Mouse (Mus musculus): ENCODE measurements around the gene Apba3. TPM values are rescaled to one million over a fixed set of nuclear protein-coding genes. Genes with fewer than 3 reads are reported as not detected.

The Apba3 gene
- polyA plus RNA-seq, 1 experiment from 2014 or later = 36.9 TPM

- no peak overlapping the region for H3K9ac ChIP-seq
- ATAC-seq (ENCODE audit: low FRiP score) = no peak
Observed at GRCm38 (mm10) chr10:81234206-81234605, 32.6 kb upstream of the Apba3 start.

GRCm38 (mm10) chr10:81236471-81237268 lies 30.1 kb upstream of the Apba3 start:
- Histone ChIP-seq H3K4me3 (no peak overlapping the region), H3K27ac (no peak overlapping the region), H3K36me3 (no peaks in the 10 kb centered on the region), H3K27me3 (peaks cover 41% of the 10 kb centered on the region), H3K9ac (0 out of 2 replicates have a peak overlapping the region, but pooled peaks have one; percentile 23), H3K4me2 (replicated peaks) (no peak overlapping the region), H3K4me1 (peaks cover 26% of the 10 kb centered on the region), H3K9me3 (replicated peaks) (no peaks in the 10 kb centered on the region)
- WGBS = 86% methylated on average over 12 of the region's 12 CpGs
- no peak for ATAC-seq (ENCODE audit: low FRiP score)

More at GRCm38 (mm10) chr10:81234206-81234605, 32.6 kb upstream of the Apba3 start:
- Histone ChIP-seq H3K9me3 (replicated peaks) (no peaks in the 10 kb centered on the region), H3K27ac (no peak overlapping the region), H3K36me3 (no peaks in the 10 kb centered on the region), H3K4me3 (no peak overlapping the region), H3K4me2 (replicated peaks) (no peak overlapping the region; the same call in 1 of the 2 replicates), H3K27me3 (peaks cover 29% of the 10 kb centered on the region), H3K4me1 (peaks cover 31% of the 10 kb centered on the region)
- WGBS = 82% methylated on average over 6 of the region's 6 CpGs

- ATAC-seq (ENCODE audit: low FRiP score) = no peak
- no peak overlapping the region for H3K9ac ChIP-seq
- H3K27me3 ChIP-seq = peaks cover 59% of the 10 kb centered on the region
- H3K36me3 ChIP-seq = peaks cover 3% of the 10 kb centered on the region; the same call in 1 of the 2 replicates
- no peaks in the 10 kb centered on the region for H3K9me3 ChIP-seq (replicated peaks)
- peaks cover 22% of the 10 kb centered on the region for H3K4me1 ChIP-seq
- H3K27ac ChIP-seq = no peak overlapping the region
- H3K4me2 ChIP-seq (replicated peaks) = no peak overlapping the region
- H3K4me3 ChIP-seq = no peak overlapping the region
- 75% methylated on average over 2 of the region's 2 CpGs for WGBS
Observed at GRCm38 (mm10) chr10:81238618-81239017, 28.1 kb upstream of the Apba3 start.

- Histone ChIP-seq H3K27me3 (peaks cover 68% of the 10 kb centered on the region), H3K9me3 (replicated peaks) (no peaks in the 10 kb centered on the region), H3K4me1 (peaks cover 19% of the 10 kb centered on the region), H3K36me3 (peaks cover 3% of the 10 kb centered on the region; the same call in 1 of the 2 replicates), H3K9ac (no peak overlapping the region), H3K4me2 (replicated peaks) (no peak overlapping the region), H3K27ac (no peak overlapping the region), H3K4me3 (no peak overlapping the region)
- WGBS = 25% methylated on average over 13 of the region's 13 CpGs
- no peak for ATAC-seq (ENCODE audit: low FRiP score)
Observed at GRCm38 (mm10) chr10:81240876-81241275, 25.9 kb upstream of the Apba3 start.

- Histone ChIP-seq H3K9me3 (replicated peaks) (no peaks in the 10 kb centered on the region), H3K4me2 (replicated peaks) (no peak overlapping the region), H3K27me3 (peaks cover 73% of the 10 kb centered on the region), H3K36me3 (peaks cover 3% of the 10 kb centered on the region; the same call in 1 of the 2 replicates), H3K27ac (no peak overlapping the region), H3K4me1 (peaks cover 14% of the 10 kb centered on the region), H3K4me3 (no peak overlapping the region), H3K9ac (no peak overlapping the region)
- no peak for ATAC-seq (ENCODE audit: low FRiP score)
- 87% methylated on average over 16 of the region's 16 CpGs for WGBS
Observed at GRCm38 (mm10) chr10:81242021-81242420, 24.7 kb upstream of the Apba3 start.

GRCm38 (mm10) chr10:81244146-81244545 lies 22.6 kb upstream of the Apba3 start:
- Histone ChIP-seq H3K27ac (no peak overlapping the region), H3K36me3 (peaks cover 8% of the 10 kb centered on the region; the same call in 1 of the 2 replicates), H3K27me3 (peaks cover 64% of the 10 kb centered on the region), H3K4me3 (no peak overlapping the region), H3K9me3 (replicated peaks) (no peaks in the 10 kb centered on the region), H3K4me2 (replicated peaks) (peak overlapping the region; percentile 26; the same call in 1 of the 2 replicates), H3K9ac (no peak overlapping the region), H3K4me1 (peaks cover 11% of the 10 kb centered on the region)
- no peak; the same call in 1 of the 2 replicates for ATAC-seq (ENCODE audit: low FRiP score)
- 77% methylated on average over 4 of the region's 4 CpGs for WGBS

DNA sequence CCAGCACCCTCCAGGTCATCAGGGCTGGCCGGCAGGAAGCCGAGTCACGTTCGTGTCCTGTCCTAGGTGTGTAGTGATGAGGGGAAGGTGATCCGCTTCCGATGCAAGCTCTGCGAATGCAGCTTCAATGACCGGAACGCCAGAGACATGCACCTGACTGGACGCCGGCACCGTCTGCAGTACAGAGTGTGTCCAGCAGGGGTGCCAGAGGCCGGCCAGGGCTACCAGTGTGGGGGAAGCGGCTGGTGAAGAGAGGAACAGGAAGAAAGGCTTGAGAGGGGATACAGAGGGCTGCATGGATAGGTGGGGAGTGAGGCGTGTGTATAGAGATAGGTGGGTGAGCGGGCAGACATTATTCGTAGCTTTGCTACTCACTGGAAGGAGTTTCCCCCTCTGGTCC lies 22.2 kb upstream of the Apba3 start:
- Histone ChIP-seq H3K9me3 (replicated peaks) (no peaks in the 10 kb centered on the region), H3K4me3 (no peak overlapping the region), H3K36me3 (peaks cover 8% of the 10 kb centered on the region; the same call in 1 of the 2 replicates), H3K9ac (no peak overlapping the region), H3K4me1 (peaks cover 7% of the 10 kb centered on the region), H3K27ac (no peak overlapping the region), H3K4me2 (replicated peaks) (peak overlapping the region; percentile 26; the same call in 1 of the 2 replicates), H3K27me3 (peaks cover 63% of the 10 kb centered on the region)
- peak; percentile 65 for ATAC-seq (ENCODE audit: low FRiP score)
- WGBS = 12% methylated on average over 17 of the region's 17 CpGs

GRCm38 (mm10) chr10:81245166-81245565 lies 21.6 kb upstream of the Apba3 start:
- Histone ChIP-seq H3K9ac (no peak overlapping the region), H3K36me3 (peaks cover 11% of the 10 kb centered on the region; the same call in 1 of the 2 replicates), H3K4me1 (peaks cover 1% of the 10 kb centered on the region), H3K27me3 (peaks cover 63% of the 10 kb centered on the region), H3K27ac (no peak overlapping the region), H3K4me2 (replicated peaks) (no peak overlapping the region), H3K4me3 (no peak overlapping the region), H3K9me3 (replicated peaks) (no peaks in the 10 kb centered on the region)
- 84% methylated on average over 6 of the region's 6 CpGs for WGBS
- no peak for ATAC-seq (ENCODE audit: low FRiP score)

- H3K4me2 ChIP-seq (replicated peaks) = no peak overlapping the region
- H3K4me1 ChIP-seq = peaks cover 10% of the 10 kb centered on the region
- H3K27me3 ChIP-seq = peaks cover 64% of the 10 kb centered on the region
- 86% methylated on average over 2 of the region's 2 CpGs for WGBS
- H3K9ac ChIP-seq = no peak overlapping the region
- no peak for ATAC-seq (ENCODE audit: low FRiP score)
- peaks cover 8% of the 10 kb centered on the region; the same call in 1 of the 2 replicates for H3K36me3 ChIP-seq
- H3K9me3 ChIP-seq (replicated peaks) = no peaks in the 10 kb centered on the region
- no peak overlapping the region for H3K27ac ChIP-seq
- H3K4me3 ChIP-seq = no peak overlapping the region
Observed at GRCm38 (mm10) chr10:81247804-81248203, 19.0 kb upstream of the Apba3 start.

DNA sequence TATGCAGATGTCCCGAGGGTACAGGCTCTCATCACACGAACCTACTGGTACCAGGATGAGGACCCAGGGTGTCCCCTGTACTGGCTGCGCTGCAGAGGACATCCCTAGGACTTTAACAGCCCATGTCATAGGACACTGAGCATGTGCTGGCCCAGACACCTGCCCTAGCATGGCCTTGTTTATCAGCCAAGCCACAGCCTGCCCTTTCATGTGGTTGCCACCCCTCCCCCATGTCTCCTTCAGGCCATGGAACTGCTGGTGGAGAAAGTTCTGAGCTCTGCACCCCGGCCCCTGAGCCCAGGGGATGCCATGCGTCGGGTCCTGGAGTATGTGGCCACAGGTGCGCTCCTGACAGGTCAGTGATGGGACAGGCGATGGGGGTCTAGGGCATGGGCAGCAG lies 17.3 kb upstream of the Apba3 start:
- no peak overlapping the region for H3K27ac ChIP-seq
- 83% methylated on average over 8 of the region's 8 CpGs for WGBS
- no peak for ATAC-seq (ENCODE audit: low FRiP score)
- H3K9me3 ChIP-seq (replicated peaks) = no peaks in the 10 kb centered on the region
- H3K4me1 ChIP-seq = peaks cover 14% of the 10 kb centered on the region
- H3K36me3 ChIP-seq = 0 out of 2 replicates have a peak, but pooled peaks cover 8% of the 10 kb centered on the region
- no peak overlapping the region for H3K4me3 ChIP-seq
- peaks cover 65% of the 10 kb centered on the region for H3K27me3 ChIP-seq
- no peak overlapping the region for H3K9ac ChIP-seq
- H3K4me2 ChIP-seq (replicated peaks) = no peak overlapping the region

DNA sequence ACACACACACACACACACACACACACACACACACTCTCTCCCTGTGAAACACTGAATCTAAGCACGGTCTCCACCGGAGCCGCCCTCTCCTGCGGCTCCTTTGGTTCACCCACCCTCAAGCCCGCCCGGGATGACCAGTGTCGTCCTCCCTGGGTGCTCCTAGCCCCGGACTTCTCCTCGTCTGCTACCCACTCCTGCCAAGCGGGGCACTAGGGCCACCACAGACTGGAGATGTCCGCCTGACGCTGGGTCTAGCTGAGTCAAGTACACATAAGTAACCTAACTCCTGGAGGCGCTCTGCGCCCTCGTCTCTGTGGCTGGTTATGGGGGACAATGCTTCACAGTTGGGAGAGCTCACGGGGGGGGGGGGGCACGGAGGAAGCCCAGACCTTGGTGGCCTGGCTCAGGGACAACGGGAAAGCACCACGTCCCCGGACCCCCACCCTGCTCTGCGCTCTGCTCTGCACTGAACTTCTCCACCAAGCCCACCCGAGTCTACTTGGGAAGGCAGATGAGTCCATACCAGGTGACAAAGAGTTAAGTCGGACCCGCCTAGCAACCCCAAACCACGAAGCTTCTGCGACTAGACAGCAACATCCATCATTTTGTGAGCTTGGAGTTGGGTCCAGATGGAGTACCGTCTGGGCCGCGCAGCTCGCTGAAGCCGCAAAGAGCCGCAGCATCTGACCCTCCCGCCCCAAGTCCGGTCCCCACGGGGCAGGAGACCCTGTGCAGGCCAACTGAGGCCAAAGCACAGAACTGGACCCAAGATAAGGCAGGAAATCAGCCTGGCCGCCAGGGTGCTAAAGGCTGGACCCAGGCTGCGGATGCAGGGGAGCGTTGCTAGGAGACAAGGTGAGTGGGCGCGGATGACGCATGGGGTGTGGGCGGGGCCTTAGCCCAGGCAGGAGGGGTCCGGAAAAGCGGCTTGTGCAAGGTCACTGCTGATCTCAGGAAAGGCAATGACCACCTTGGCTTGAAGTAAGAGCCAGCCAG lies 14.0 kb upstream of the Apba3 start, which contains the start of gene Matk:
Matk (plus strand) TSS at position 512 of the 996 bp plus-strand sequence.
- H3K27ac ChIP-seq = peak within 1 kb of the TSS; percentile 31; the same call in 1 of the 2 replicates
- H3K4me2 ChIP-seq (replicated peaks) = peak within 1 kb of the TSS; percentile 49
- H3K9me3 ChIP-seq (replicated peaks) = no peaks in the 10 kb centered on the region
- H3K4me3 ChIP-seq = peak within 1 kb of the TSS; percentile 25
- H3K4me1 ChIP-seq = peaks cover 22% of the 10 kb centered on the region
- 8% methylated on average over 44 of the region's 44 CpGs for WGBS
- peaks cover 76% of the 10 kb centered on the region for H3K27me3 ChIP-seq
- ATAC-seq (ENCODE audit: low FRiP score) = peak; percentile 62
- H3K9ac ChIP-seq = no peak within 1 kb of the TSS
- 0 out of 2 replicates have a peak, but pooled peaks cover 8% of the 10 kb centered on the region for H3K36me3 ChIP-seq

All from hindbrain, embryonic 12.5 days (tissue).